Mouse (Mus musculus): ENCODE results near the gene Vmn1r199.

- TF ChIP-seq CTCF (conservative IDR thresholded peaks at IDR 0.05; ENCODE audit: low read length) (no peak), NANOG (IDR thresholded peaks at IDR 0.05; ENCODE audit: borderline replicate concordance, low read length) (no peak), POU5F1 (IDR thresholded peaks at IDR 0.05; ENCODE audit: borderline replicate concordance, low read length) (no peak)
Observed at GRCm38 (mm10) chr13:22335565-22335964, 44.1 kb upstream of the Vmn1r199 start.

All from E14TG2a.4 (cell line).